Mouse (Mus musculus): ENCODE measurements around the gene Ypel2. TPM values are rescaled to one million over a fixed set of nuclear protein-coding genes. Genes with fewer than 3 reads are reported as not detected.

Gene Ypel2
- total RNA-seq, 2 experiments from 2014 or later, result 27.7 to 27.9 TPM

- DNase-seq (ENCODE audit: low spot score in 2 of 2), result no peak
Observed at GRCm38 (mm10) chr11:86906257-86906656, 87.2 kb downstream of the Ypel2 start.

- no peak for DNase-seq (ENCODE audit: low spot score in 2 of 2)
Observed at GRCm38 (mm10) chr11:86905261-86905660, 88.2 kb downstream of the Ypel2 start.

- DNase-seq (ENCODE audit: low spot score in 2 of 2), result peak in 1 of 2 experiments; percentile 19
Observed at GRCm38 (mm10) chr11:86904706-86905105, 88.8 kb downstream of the Ypel2 start.

GRCm38 (mm10) chr11:86898367-86898766 is 95.1 kb downstream of the Ypel2 start:
- DNase-seq (ENCODE audit: low spot score in 2 of 2), result no peak

- no peak for DNase-seq (ENCODE audit: low spot score in 2 of 2)
Observed at GRCm38 (mm10) chr11:86895567-86895966, 97.9 kb downstream of the Ypel2 start.

- no peak for DNase-seq (ENCODE audit: low spot score in 2 of 2)
Observed at GRCm38 (mm10) chr11:86895156-86895555, 98.4 kb downstream of the Ypel2 start.

- DNase-seq (ENCODE audit: low spot score in 2 of 2), result peak; percentile 73 to 93
Observed at GRCm38 (mm10) chr11:86894171-86894577, 99.3 kb downstream of the Ypel2 start.

- no peak for DNase-seq (ENCODE audit: low spot score in 2 of 2)
Observed at GRCm38 (mm10) chr11:86892996-86893670, 100.4 kb downstream of the Ypel2 start.

Other genes with a start within 250 kb of the Ypel2 start
- gene Cltc, start 236.1 kb downstream of the Ypel2 start, total RNA-seq (2021), result 100 to 1,000 TPM; 434 to 477 TPM
- 10 to 100 TPM; 25.7 to 28.9 TPM for gene Dhx40, start 186.0 kb downstream of the Ypel2 start, total RNA-seq (2021)
- gene Gdpd1, start 80.4 kb upstream of the Ypel2 start, total RNA-seq (2021), result 10 to 100 TPM; 44.0 to 47.0 TPM
- 10 to 100 TPM; 16.3 to 17.8 TPM for gene Smg8, start 93.1 kb upstream of the Ypel2 start, total RNA-seq (2021)
- under 1 TPM; 0.25 to 0.42 TPM for gene Prr11, start 115.0 kb upstream of the Ypel2 start, total RNA-seq (2021)
- gene Ska2, start 115.5 kb upstream of the Ypel2 start, total RNA-seq (2021), result 10 to 100 TPM; 12.8 to 15.0 TPM
- 100 to 1,000 TPM; 174 to 185 TPM for gene Trim37, start 133.4 kb upstream of the Ypel2 start, total RNA-seq (2021)

All from layer of hippocampus, adult 18-20 months (tissue).